Mouse (Mus musculus): ENCODE results near the gene Rps16.
A peak's percentile ranks its signal among the peaks of the same experiment; 100 is the strongest.

Rps16 gene

DNA sequence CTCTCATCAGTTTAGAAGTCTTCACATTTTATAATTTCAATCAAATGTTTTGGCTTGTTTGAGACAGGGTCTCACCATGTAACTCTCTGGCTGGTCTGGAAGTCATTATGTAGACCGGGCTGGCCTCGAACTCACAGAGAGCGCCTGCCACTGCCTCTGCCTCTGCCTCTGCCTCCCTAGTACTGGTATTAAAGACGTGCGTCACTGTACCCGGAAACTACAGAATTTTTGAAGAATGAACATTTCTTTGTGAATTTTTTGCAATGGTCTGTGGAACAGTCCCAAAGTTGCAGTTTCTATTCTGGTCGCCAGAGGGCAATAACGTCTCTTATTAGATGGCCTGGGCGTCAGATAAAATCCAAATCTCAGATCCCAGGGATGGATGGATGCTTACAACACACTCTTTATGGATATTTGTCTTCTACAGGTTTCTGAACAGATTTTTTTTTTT is 22.7 kb downstream of the Rps16 start:
- peak; percentile 94 for DNase-seq (ENCODE audit: low read depth, low spot score)

GRCm38 (mm10) chr7:28373891-28374495 is 23.5 kb downstream of the Rps16 start:
- peak; percentile 46 for DNase-seq (ENCODE audit: low read depth, low spot score)

DNA sequence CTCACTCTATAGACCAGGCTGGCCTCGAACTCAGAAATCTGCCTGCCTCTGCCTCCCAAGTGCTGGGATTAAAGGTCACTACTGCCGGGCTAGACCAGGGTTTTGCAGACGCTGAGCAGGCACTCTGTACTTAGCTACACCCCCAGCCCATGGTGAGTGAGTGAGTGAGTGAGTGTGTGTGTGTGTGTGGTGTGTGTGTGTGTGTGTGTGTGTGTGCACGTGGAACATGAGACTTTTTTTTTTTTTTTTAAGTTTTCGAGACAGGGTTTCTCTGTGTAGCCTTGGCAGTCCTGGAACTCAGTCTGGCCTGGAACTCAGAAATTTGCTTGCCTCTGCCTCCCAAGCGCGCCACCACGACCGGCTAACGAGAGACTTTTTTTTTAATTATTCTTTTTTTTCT is 24.2 kb downstream of the Rps16 start:
- peak; percentile 66 for DNase-seq (ENCODE audit: low read depth, low spot score)

- DNase-seq (ENCODE audit: low read depth, low spot score) = peak; percentile 95
Observed at GRCm38 (mm10) chr7:28375176-28375921, 24.9 kb downstream of the Rps16 start.

- DNase-seq (ENCODE audit: low read depth, low spot score) = peak; percentile 90
Observed at GRCm38 (mm10) chr7:28376011-28376771, 25.7 kb downstream of the Rps16 start.

GRCm38 (mm10) chr7:28377190-28378065 is 27.0 kb downstream of the Rps16 start:
- DNase-seq (ENCODE audit: low read depth, low spot score) = peak; percentile 57

DNA sequence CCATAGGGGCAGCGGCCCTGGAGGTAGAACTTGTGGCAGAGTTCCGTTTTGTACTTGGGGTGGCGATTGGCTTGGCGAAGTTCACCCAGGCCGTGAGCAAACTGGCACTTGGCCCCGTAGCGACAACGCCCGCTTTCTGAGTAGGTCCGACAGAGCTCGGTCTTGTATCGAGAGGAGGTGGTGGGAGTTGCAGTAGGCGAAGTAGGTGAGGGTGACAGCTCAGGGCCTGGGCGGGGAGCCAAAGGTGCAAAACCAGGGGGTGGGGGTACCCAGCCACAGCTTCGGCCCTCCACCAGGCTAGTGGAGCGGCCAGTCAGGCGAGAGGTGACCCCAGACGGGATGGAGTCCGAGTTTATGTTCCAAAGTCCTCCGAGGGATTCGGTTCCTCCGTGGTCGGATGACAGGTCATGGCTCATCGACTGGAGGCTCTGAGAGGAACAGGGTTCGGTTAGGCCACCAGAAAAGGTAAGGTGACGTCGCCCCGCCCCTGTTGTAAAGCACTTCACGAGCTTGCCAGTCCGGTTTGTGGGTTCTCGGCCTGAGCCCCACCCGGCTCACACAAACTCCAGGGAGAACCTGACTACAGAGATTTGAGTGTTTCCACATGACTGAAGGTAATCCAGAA is 27.7 kb downstream of the Rps16 start:
- peak; percentile 76 for DNase-seq (ENCODE audit: low read depth, low spot score)

GRCm38 (mm10) chr7:28378769-28379651 is 28.6 kb downstream of the Rps16 start:
- peak; percentile 96 for DNase-seq (ENCODE audit: low read depth, low spot score)

DNA sequence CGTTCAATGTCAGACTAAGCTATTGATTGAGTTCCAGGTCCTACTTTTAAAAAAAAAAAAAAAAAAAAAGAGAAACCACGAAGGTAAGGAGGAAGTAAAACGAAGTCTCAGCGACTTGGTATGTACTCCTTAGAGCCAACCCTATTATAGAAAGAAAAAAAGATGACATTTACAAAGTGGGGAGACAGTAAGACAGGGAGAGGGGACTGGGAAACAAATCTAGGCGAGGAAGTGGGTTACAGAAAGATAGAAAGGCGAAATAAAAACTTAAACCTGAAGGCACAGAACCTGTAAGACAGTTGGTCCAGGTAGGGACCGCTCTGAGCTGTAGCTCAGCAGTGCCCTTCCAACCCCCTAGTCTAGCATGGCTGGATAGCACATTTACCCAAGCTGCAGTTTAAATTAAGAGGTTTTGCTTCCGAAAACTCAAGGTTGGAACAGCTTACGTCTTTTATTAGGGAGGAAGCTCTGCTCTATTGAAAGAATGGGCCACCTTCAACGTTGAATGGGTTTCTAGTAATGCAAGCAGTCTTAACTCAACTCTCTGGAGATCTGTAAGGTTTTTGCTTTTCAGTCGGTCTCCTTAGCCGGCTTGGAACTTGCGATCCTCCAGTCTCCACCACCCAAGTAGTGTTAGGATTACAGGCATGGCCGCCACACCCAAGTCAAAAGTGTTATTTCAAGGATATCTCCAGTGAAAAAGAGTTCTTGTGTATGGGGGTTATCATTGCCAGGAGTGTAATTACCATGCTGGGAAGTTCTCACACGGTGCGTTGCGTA is 30.0 kb downstream of the Rps16 start, which contains the start of gene Zfp36:
Gene Zfp36 (minus strand): TSS at position 17 of the 780 bp plus-strand sequence.
- DNase-seq (ENCODE audit: low read depth, low spot score) = peak; percentile 48

- peak; percentile 97 for DNase-seq (ENCODE audit: low read depth, low spot score)
Observed at GRCm38 (mm10) chr7:28381017-28381790, 30.8 kb downstream of the Rps16 start.

- DNase-seq (ENCODE audit: low read depth, low spot score) = peak; percentile 96
Observed at GRCm38 (mm10) chr7:28381938-28382337, 31.5 kb downstream of the Rps16 start.

DNA sequence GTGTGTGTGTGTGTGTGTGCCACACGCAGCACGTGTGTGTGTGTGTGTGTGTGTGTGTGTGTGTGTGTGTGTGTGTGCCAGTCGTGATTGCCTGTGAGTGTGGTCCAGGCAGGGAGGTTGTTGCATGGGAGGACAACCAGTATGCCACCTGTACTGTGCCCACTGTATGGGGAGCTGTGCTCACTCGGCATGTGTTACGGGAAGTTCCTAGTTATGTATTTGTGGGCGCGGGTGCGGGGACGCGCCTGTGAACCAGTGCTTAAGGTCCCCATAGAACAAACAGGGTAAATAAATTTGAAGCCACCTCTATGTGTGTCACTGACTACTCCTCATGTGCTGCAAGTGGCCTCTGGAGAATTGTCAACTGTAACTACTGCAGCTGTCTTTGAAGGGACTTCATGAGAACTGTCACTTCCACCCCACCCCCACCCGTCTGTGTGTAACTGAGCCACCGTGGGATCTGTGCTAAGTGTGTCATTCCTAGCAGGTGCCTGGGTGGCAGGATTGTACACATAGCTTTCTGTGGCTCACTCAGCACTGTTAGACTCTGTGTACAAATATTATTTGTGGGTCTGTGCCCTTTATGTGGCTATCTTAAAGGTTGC is 32.0 kb downstream of the Rps16 start:
- peak; percentile 86 for DNase-seq (ENCODE audit: low read depth, low spot score)

DNA sequence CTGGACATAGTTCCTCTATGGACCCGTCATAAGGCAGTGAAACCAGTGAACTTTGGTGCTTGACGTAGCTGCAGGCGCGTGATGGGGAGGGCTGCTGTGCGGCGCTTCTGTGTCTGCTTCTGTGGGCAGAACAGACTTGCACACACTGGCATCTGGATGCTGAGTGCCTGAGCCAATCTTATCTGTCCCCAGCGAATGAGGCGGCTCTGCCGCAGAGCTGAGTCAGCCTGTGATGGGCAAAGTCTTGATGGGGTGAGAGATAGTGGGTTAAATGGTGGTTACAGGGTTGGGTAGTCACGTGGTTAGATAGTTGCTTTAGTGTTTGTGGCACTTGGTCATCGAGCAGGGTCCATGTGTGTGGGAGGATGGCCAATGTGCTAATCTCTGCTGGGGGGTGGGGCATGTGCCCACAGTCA is 32.5 kb downstream of the Rps16 start:
- DNase-seq (ENCODE audit: low read depth, low spot score) = peak; percentile 91

GRCm38 (mm10) chr7:28383606-28384005 is 33.2 kb downstream of the Rps16 start:
- peak; percentile 25 for DNase-seq (ENCODE audit: low read depth, low spot score)

DNA sequence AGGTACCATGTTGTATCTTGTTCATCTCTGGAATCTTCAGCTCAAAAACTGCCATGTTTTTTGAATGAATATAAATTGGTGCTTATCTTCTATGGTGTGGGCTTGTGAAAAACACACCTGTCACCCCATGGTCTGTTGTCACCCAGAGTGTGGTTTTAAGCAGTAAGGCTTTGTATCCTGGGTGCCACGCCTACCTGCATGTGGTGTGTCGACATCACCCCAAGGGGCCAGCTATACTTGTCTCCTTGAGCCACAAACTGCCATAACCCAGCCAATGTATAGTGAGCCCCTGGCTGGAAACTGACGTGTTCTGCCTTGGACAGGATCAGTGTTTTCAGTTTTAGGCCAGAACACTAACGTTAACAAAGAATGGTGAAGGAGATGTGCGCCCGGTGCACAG is 33.7 kb downstream of the Rps16 start:
- peak; percentile 50 for DNase-seq (ENCODE audit: low read depth, low spot score)

- DNase-seq (ENCODE audit: low read depth, low spot score) = no peak
Observed at GRCm38 (mm10) chr7:28385196-28385595, 34.7 kb downstream of the Rps16 start.

DNA sequence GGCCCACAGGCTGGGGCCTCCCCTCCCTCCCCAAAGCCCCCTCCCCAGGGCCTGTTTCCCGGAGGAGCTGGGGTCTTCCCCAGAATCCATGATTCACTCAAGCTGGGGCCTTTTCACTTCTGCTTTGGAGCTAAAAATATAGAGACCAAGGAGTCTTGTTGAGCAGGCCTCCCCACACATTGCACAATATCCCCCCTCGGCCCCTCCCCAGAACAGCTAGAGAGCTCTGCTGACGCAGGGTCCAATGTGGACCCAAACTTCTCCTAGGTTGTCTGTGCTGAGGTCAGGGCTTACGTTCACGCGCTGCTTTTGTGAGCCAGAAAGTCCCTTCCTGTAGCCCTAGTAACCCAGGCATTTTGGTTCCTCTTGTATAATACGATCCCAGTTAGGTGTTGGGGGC is 35.6 kb downstream of the Rps16 start:
- no peak for DNase-seq (ENCODE audit: low read depth, low spot score)

DNA sequence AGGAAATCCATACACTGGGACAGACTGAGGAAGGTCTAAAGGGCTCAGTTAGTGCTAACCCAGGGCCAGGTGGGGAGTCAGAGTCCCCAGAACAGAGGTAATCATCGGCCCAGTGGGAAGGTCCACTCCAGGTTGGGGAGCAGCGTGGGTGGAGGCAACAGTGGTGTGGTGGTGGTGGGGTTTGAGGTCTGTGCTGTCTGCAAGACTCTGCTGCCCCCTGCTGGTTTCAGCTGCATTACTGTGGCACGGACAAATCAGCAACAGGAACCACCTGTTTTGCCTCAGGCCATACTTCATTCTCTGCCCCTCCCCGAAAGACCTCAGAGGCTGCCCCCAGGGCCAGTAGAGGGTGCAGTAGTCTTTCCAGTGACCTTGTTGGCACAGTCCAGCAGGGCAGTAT is 36.0 kb downstream of the Rps16 start:
- peak; percentile 93 for DNase-seq (ENCODE audit: low read depth, low spot score)

All from CD4-positive, CD25-positive, alpha-beta regulatory T cell, adult 2 months (primary cell).